Mouse (Mus musculus): ENCODE results near the gene Efcab10.
A peak's percentile ranks its signal among the peaks of the same experiment; 100 is the strongest.

DNA sequence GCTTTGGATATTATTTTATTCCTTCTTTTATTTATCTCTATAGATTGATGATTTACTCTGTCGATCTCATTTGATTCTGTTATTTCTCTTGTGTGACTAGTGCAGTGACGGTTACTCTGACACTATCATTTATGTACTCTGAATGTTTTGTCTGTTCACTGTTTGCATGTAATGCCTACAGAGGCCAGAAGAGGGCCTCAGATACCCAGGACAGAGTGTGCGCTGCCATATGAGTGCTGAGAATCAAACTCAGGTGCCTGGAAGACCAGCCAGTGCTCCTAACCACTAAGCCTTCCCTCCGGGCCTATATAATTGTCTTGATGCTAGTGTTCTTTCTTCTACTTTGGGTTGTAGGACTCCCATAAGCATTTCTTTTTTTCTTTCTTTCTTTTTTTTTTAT is 40.1 kb downstream of the Efcab10 start:
- TF ChIP-seq POLR2A (IDR thresholded peaks at IDR 0.05; ENCODE audit: extremely low read depth, insufficient read depth, low read length) (no peak), CTCF (IDR thresholded peaks at IDR 0.05; ENCODE audit: low read depth, low read length) (peak; percentile 23; the same call in 1 of the 2 replicates)
